Mouse (Mus musculus): ENCODE measurements around the gene Upk1a.

Upk1a gene

GRCm38 (mm10) chr7:30612654-30613402, at the start of gene Upk1a:
Gene Upk1a (minus strand): TSS chr7:30612847.
- DNase-seq (ENCODE audit: low spot score) = peak; percentile 70

GRCm38 (mm10) chr7:30649591-30650540, 37.2 kb upstream of the Upk1a start, which contains the start of gene Rbm42:
Gene Rbm42 (minus strand): TSS chr7:30650317.
- peak; percentile 99 for DNase-seq (ENCODE audit: low spot score)

- no peak for DNase-seq (ENCODE audit: low spot score)
Observed at GRCm38 (mm10) chr7:30639083-30639482, 26.4 kb upstream of the Upk1a start.

GRCm38 (mm10) chr7:30636395-30636794, 23.7 kb upstream of the Upk1a start:
- DNase-seq (ENCODE audit: low spot score) = no peak

- no peak for DNase-seq (ENCODE audit: low spot score)
Observed at GRCm38 (mm10) chr7:30635752-30636151, 23.1 kb upstream of the Upk1a start, which contains the start of gene Etv2. Gene Etv2 (minus strand): TSS chr7:30635852.

- peak; percentile 48 for DNase-seq (ENCODE audit: low spot score)
Observed at GRCm38 (mm10) chr7:30634621-30635020, 22.0 kb upstream of the Upk1a start.

- no peak for DNase-seq (ENCODE audit: low spot score)
Observed at GRCm38 (mm10) chr7:30633762-30634412, 21.2 kb upstream of the Upk1a start.

- DNase-seq (ENCODE audit: low spot score) = no peak
Observed at GRCm38 (mm10) chr7:30629013-30629412, 16.4 kb upstream of the Upk1a start.

- no peak for DNase-seq (ENCODE audit: low spot score)
Observed at GRCm38 (mm10) chr7:30626647-30627046, 14.0 kb upstream of the Upk1a start.

GRCm38 (mm10) chr7:30625530-30626384, 13.1 kb upstream of the Upk1a start, which contains the start of gene Cox6b1:
Gene Cox6b1 (minus strand): TSS chr7:30626151.
- DNase-seq (ENCODE audit: low spot score) = peak; percentile 88

GRCm38 (mm10) chr7:30619202-30619601, 6.6 kb upstream of the Upk1a start:
- peak; percentile 20 for DNase-seq (ENCODE audit: low spot score)

GRCm38 (mm10) chr7:30618658-30619057, 6.0 kb upstream of the Upk1a start:
- no peak for DNase-seq (ENCODE audit: low spot score)

- no peak for DNase-seq (ENCODE audit: low spot score)
Observed at GRCm38 (mm10) chr7:30615049-30615760, 2.6 kb upstream of the Upk1a start.

- no peak for DNase-seq (ENCODE audit: low spot score)
Observed at GRCm38 (mm10) chr7:30614454-30614853, 1.8 kb upstream of the Upk1a start.

- DNase-seq (ENCODE audit: low spot score) = peak; percentile 72
Observed at GRCm38 (mm10) chr7:30613529-30614112, 974 bp upstream of the Upk1a start.

GRCm38 (mm10) chr7:30610043-30610442, 2.6 kb downstream of the Upk1a start:
- no peak for DNase-seq (ENCODE audit: low spot score)

GRCm38 (mm10) chr7:30608476-30608875, 4.2 kb downstream of the Upk1a start:
- DNase-seq (ENCODE audit: low spot score) = no peak

GRCm38 (mm10) chr7:30607706-30608309, 4.8 kb downstream of the Upk1a start:
- DNase-seq (ENCODE audit: low spot score) = peak; percentile 68

- no peak for DNase-seq (ENCODE audit: low spot score)
Observed at GRCm38 (mm10) chr7:30604944-30605343, 7.7 kb downstream of the Upk1a start.

- DNase-seq (ENCODE audit: low spot score) = no peak
Observed at GRCm38 (mm10) chr7:30604424-30604823, 8.2 kb downstream of the Upk1a start.
